Mouse (Mus musculus): ENCODE measurements around the gene Lmna. TPM values are rescaled to one million over a fixed set of nuclear protein-coding genes. Genes with fewer than 3 reads are reported as not detected.

The Lmna gene
- total RNA-seq, 4 experiments from 2014 or later: 50.1 to 67.5 (median 60.3) TPM

GRCm38 (mm10) chr3:88450379-88451131, 59.2 kb downstream of the Lmna start:
- no peak for DNase-seq (ENCODE audit: low spot score in 2 of 2)

GRCm38 (mm10) chr3:88449395-88450023, 60.2 kb downstream of the Lmna start:
- no peak for DNase-seq (ENCODE audit: low spot score in 2 of 2)

- DNase-seq (ENCODE audit: low spot score in 2 of 2): no peak
These were observed 61.3 kb downstream of the Lmna start for GRCm38 (mm10) chr3:88448443-88448842.

- DNase-seq (ENCODE audit: low spot score in 2 of 2): no peak
These were observed 62.0 kb downstream of the Lmna start for GRCm38 (mm10) chr3:88447676-88448183.

GRCm38 (mm10) chr3:88446471-88447123, 63.2 kb downstream of the Lmna start:
- DNase-seq (ENCODE audit: low spot score in 2 of 2): no peak

GRCm38 (mm10) chr3:88442888-88443287, 66.9 kb downstream of the Lmna start:
- DNase-seq (ENCODE audit: low spot score in 2 of 2): no peak

- no peak for DNase-seq (ENCODE audit: low spot score in 2 of 2)
These were observed 67.3 kb downstream of the Lmna start for GRCm38 (mm10) chr3:88442488-88442887.

- peak in 1 of 2 experiments; percentile 63 for DNase-seq (ENCODE audit: low spot score in 2 of 2)
These were observed 69.0 kb downstream of the Lmna start for GRCm38 (mm10) chr3:88440500-88441381.

- DNase-seq (ENCODE audit: low spot score in 2 of 2): no peak
These were observed 70.2 kb downstream of the Lmna start for GRCm38 (mm10) chr3:88439582-88439981.

- DNase-seq (ENCODE audit: low spot score in 2 of 2): no peak
These were observed 72.3 kb downstream of the Lmna start for GRCm38 (mm10) chr3:88437454-88437853.

GRCm38 (mm10) chr3:88436395-88437201, 73.2 kb downstream of the Lmna start:
- DNase-seq (ENCODE audit: low spot score in 2 of 2): peak in 1 of 2 experiments; percentile 48

- peak; percentile 39 to 93 for DNase-seq (ENCODE audit: low spot score in 2 of 2)
These were observed 74.2 kb downstream of the Lmna start for GRCm38 (mm10) chr3:88435515-88435914.

Small RNA genes within 50 kb of the gene (microRNA-seq; reads per million reads assigned to microRNA genes)
- gene Mir1905 (0 reads per million in 2 experiments), gene Mir7011 (0.84 to 1.3 reads per million in 2 experiments)

Other genes starting within 250 kb of the Lmna start
- under 1 TPM in 1 of 4 experiments, not detected in 3; 0.61 TPM for gene Gm38392, start 222.7 kb downstream of the Lmna start, total RNA-seq (2022)
- gene Tsacc, start 213.0 kb downstream of the Lmna start, total RNA-seq (2022): 1 to 10 TPM; 3.1 to 6.6 (median 4.3) TPM
- 100 to 1,000 TPM; 166 to 184 (median 173) TPM for gene Cct3, start 212.8 kb downstream of the Lmna start, total RNA-seq (2022)
- 100 to 1,000 TPM in 2 of 4 experiments, 10 to 100 TPM in 2; 97.4 to 106 (median 100) TPM for gene Glmp, start 184.9 kb downstream of the Lmna start, total RNA-seq (2022)
- 1 to 10 TPM; 1.4 to 2.8 (median 1.8) TPM for gene Tmem79, start 173.8 kb downstream of the Lmna start, total RNA-seq (2022)
- gene Smg5, start 173.7 kb downstream of the Lmna start, total RNA-seq (2022): 10 to 100 TPM; 80.2 to 90.1 (median 83.9) TPM
- gene Paqr6, start 145.4 kb downstream of the Lmna start, total RNA-seq (2022): 10 to 100 TPM; 14.4 to 16.7 (median 14.8) TPM
- gene Bglap3, start 137.2 kb downstream of the Lmna start, total RNA-seq (2022): 1 to 10 TPM in 2 of 4 experiments, under 1 TPM in 2; 0.63 to 2.3 (median 1.3) TPM
- gene Bglap2, start 131.3 kb downstream of the Lmna start, total RNA-seq (2022): 1 to 10 TPM in 3 of 4 experiments, not detected in 1; 1.1 to 1.8 (median 1.3) TPM
- gene Bglap, start 125.5 kb downstream of the Lmna start, total RNA-seq (2022): 1 to 10 TPM in 1 of 4 experiments, not detected in 3; 2.8 TPM
- 1 to 10 TPM; 7.4 to 9.2 (median 7.8) TPM for gene Pmf1, start 99.6 kb downstream of the Lmna start, total RNA-seq (2022)
- gene Slc25a44, start 84.8 kb downstream of the Lmna start, total RNA-seq (2022): 10 to 100 TPM; 72.5 to 77.6 (median 75.9) TPM
- 10 to 100 TPM; 63.2 to 71.4 (median 66.8) TPM for gene Sema4a, start 48.8 kb downstream of the Lmna start, total RNA-seq (2022)
- 1 to 10 TPM; 2.3 to 3.1 (median 2.6) TPM for gene Mex3a, start 22.4 kb upstream of the Lmna start, total RNA-seq (2022)
- not detected for gene Rab25, start 38.3 kb upstream of the Lmna start, total RNA-seq (2022)
- gene Lamtor2, start 43.1 kb upstream of the Lmna start, total RNA-seq (2022): 100 to 1,000 TPM; 102 to 133 (median 110) TPM
- 100 to 1,000 TPM; 121 to 142 (median 129) TPM for gene Ubqln4, start 43.8 kb upstream of the Lmna start, total RNA-seq (2022)
- gene Ssr2, start 65.9 kb upstream of the Lmna start, total RNA-seq (2022): 10 to 100 TPM; 85.5 to 93.2 (median 89.8) TPM
- gene Arhgef2, start 96.0 kb upstream of the Lmna start, total RNA-seq (2022): 100 to 1,000 TPM; 228 to 247 (median 232) TPM
- gene Rxfp4, start 143.2 kb upstream of the Lmna start, total RNA-seq (2022): not detected
- 10 to 100 TPM; 46.2 to 57.4 (median 51.3) TPM for gene Khdc4, start 175.8 kb upstream of the Lmna start, total RNA-seq (2022)
- gene Rit1, start 206.9 kb upstream of the Lmna start, total RNA-seq (2022): 10 to 100 TPM; 36.3 to 42.0 (median 40.6) TPM

Measured in left cerebral cortex, adult 8-10 months (tissue).